Mouse (Mus musculus): ENCODE data around the gene Gfer.

GRCm38 (mm10) chr17:24707801-24708425 is 12.0 kb upstream of the Gfer start:
- TF ChIP-seq POLR2A (IDR thresholded peaks at IDR 0.05; ENCODE audit: insufficient read depth, low read depth, low read length) (no peak), CTCF (IDR thresholded peaks at IDR 0.05; ENCODE audit: insufficient read depth, low read depth, low read length) (no peak)

Measured in olfactory bulb, adult 2 months (tissue).